Mouse (Mus musculus) forebrain, embryonic 10.5 days (tissue): ENCODE measurements around the gene Acss3. TPM values are rescaled to one million over a fixed set of nuclear protein-coding genes. Genes with fewer than 3 reads are reported as not detected.

Experiments
- DNase-seq: peaks from one replicate; pipeline ENCODE4 v3.0.0-alpha.2; 2017; ENCODE audit warnings: low spot score; ENCODE audit errors: extremely low spot score
- H3K27ac ChIP-seq: fragments of 300-500 bp; sonication (generic); 2 replicates; pipeline ENCODE4 v1.5.1; 2016; ENCODE audit warnings: mild to moderate bottlenecking
- H3K27me3 ChIP-seq: fragments of 300-500 bp; sonication (generic); 2 replicates; pipeline ENCODE4 v1.6.1; 2016; ENCODE audit warnings: mild to moderate bottlenecking; ENCODE audit not compliant: poor library complexity, severe bottlenecking
- H3K36me3 ChIP-seq: fragments of 300-500 bp; sonication (generic); replicated peaks from 2 replicates; pipeline ENCODE4 v1.6.1; 2016; ENCODE audit warnings: mild to moderate bottlenecking, moderate library complexity
- H3K4me1 ChIP-seq: fragments of 300-500 bp; sonication (generic); 2 replicates; pipeline ENCODE4 v1.6.1; 2016
- H3K4me3 ChIP-seq: fragments of 300-500 bp; sonication (generic); 2 replicates; pipeline ENCODE4 v1.5.1; 2016; ENCODE audit warnings: mild to moderate bottlenecking, moderate library complexity
- H3K9me3 ChIP-seq: fragments of 300-500 bp; sonication (generic); 2 replicates; pipeline ENCODE4 v1.6.1; 2016; ENCODE audit warnings: mild to moderate bottlenecking, moderate library complexity
- WGBS: fragments of 180-500 bp; shearing (Covaris S2); methylation state at CpG from one replicate; pipeline ENCODE4 v1.1.7; 2016; 5-methylcytosine and 5-hydroxymethylcytosine counted together
- polyA plus RNA-seq: library from polyadenylated mRNA; unstranded; fragments of >200 nt; fragmentation: Nextera tagmentation; extraction: Ambion mirVana; gene quantifications from 2 replicates; pipeline ENCODE4 v1.2.1, GENCODE M21; 2016

The Acss3 gene
- polyA plus RNA-seq = 2.6 and 2.7 TPM in 2 replicates

- 2% methylated on average over 17 of the region's 17 CpGs for WGBS
- Histone ChIP-seq H3K9me3 (no peaks in the 10 kb centered on the region), H3K36me3 (no peaks in the 10 kb centered on the region), H3K27ac (peak within 1 kb of the TSS; percentile 86), H3K4me3 (peak within 1 kb of the TSS; percentile 64), H3K27me3 (no peaks in the 10 kb centered on the region), H3K4me1 (peaks cover 24% of the 10 kb centered on the region)
- peak; percentile 81 for DNase-seq
These were observed at the start of gene Acss3 for GRCm38 (mm10) chr10:107123529-107124335. TSS of gene Acss3 (minus strand) at chr10:107123668.

- 90% methylated on average over 3 of the region's 3 CpGs for WGBS
These were observed 48.7 kb upstream of the Acss3 start for GRCm38 (mm10) chr10:107172003-107172689.

GRCm38 (mm10) chr10:107166486-107166885 lies 43.0 kb upstream of the Acss3 start:
- no peak overlapping the region for H3K27ac ChIP-seq
- no peaks in the 10 kb centered on the region for H3K36me3 ChIP-seq
- no peak for DNase-seq
- 94% methylated on average over 3 of the region's 3 CpGs for WGBS
- H3K9me3 ChIP-seq = no peaks in the 10 kb centered on the region
- no peak overlapping the region for H3K4me3 ChIP-seq
- no peaks in the 10 kb centered on the region for H3K4me1 ChIP-seq
- H3K27me3 ChIP-seq = no peaks in the 10 kb centered on the region

More at GRCm38 (mm10) chr10:107172003-107172689, 48.7 kb upstream of the Acss3 start:
- no peak for DNase-seq
- no peaks in the 10 kb centered on the region for H3K4me1 ChIP-seq
- no peaks in the 10 kb centered on the region for H3K36me3 ChIP-seq
- H3K4me3 ChIP-seq = no peak overlapping the region
- no peaks in the 10 kb centered on the region for H3K27me3 ChIP-seq
- H3K27ac ChIP-seq = no peak overlapping the region
- no peaks in the 10 kb centered on the region for H3K9me3 ChIP-seq

GRCm38 (mm10) chr10:107148759-107149158 lies 25.3 kb upstream of the Acss3 start:
- no peaks in the 10 kb centered on the region for H3K9me3 ChIP-seq

GRCm38 (mm10) chr10:107144016-107144415 lies 20.5 kb upstream of the Acss3 start:
- Histone ChIP-seq H3K36me3 (no peaks in the 10 kb centered on the region), H3K9me3 (no peaks in the 10 kb centered on the region), H3K4me3 (no peak overlapping the region), H3K27me3 (no peaks in the 10 kb centered on the region), H3K4me1 (no peaks in the 10 kb centered on the region), H3K27ac (no peak overlapping the region)
- WGBS = 65% methylated on average over 1 of the region's 1 CpGs
- DNase-seq = no peak

More at GRCm38 (mm10) chr10:107148759-107149158, 25.3 kb upstream of the Acss3 start:
- DNase-seq = no peak
- WGBS = 89% methylated on average over 1 of the region's 1 CpGs
- H3K27me3 ChIP-seq = no peaks in the 10 kb centered on the region
- H3K4me3 ChIP-seq = no peak overlapping the region
- H3K4me1 ChIP-seq = no peaks in the 10 kb centered on the region
- no peak overlapping the region for H3K27ac ChIP-seq
- no peaks in the 10 kb centered on the region for H3K36me3 ChIP-seq

GRCm38 (mm10) chr10:107142910-107143309 lies 19.4 kb upstream of the Acss3 start:
- 43% methylated on average over 1 of the region's 1 CpGs for WGBS
- H3K9me3 ChIP-seq = no peaks in the 10 kb centered on the region
- no peak overlapping the region for H3K27ac ChIP-seq
- no peaks in the 10 kb centered on the region for H3K27me3 ChIP-seq
- no peaks in the 10 kb centered on the region for H3K4me1 ChIP-seq
- H3K4me3 ChIP-seq = no peak overlapping the region
- no peak for DNase-seq
- H3K36me3 ChIP-seq = no peaks in the 10 kb centered on the region

GRCm38 (mm10) chr10:107122744-107123528 lies 532 bp downstream of the Acss3 start:
- 7% methylated on average over 9 of the region's 9 CpGs for WGBS
- Histone ChIP-seq H3K9me3 (no peaks in the 10 kb centered on the region), H3K4me3 (peak overlapping the region; percentile 64), H3K36me3 (no peaks in the 10 kb centered on the region), H3K27ac (peak overlapping the region; percentile 86), H3K27me3 (no peaks in the 10 kb centered on the region), H3K4me1 (peaks cover 24% of the 10 kb centered on the region)
- no peak for DNase-seq

GRCm38 (mm10) chr10:107121301-107121700 lies 2.2 kb downstream of the Acss3 start:
- no peak for DNase-seq
- no peak overlapping the region for H3K27ac ChIP-seq
- WGBS = 98% methylated on average over 9 of the region's 9 CpGs
- no peaks in the 10 kb centered on the region for H3K27me3 ChIP-seq
- no peak overlapping the region for H3K4me3 ChIP-seq
- H3K9me3 ChIP-seq = no peaks in the 10 kb centered on the region
- no peaks in the 10 kb centered on the region for H3K36me3 ChIP-seq
- H3K4me1 ChIP-seq = peaks cover 24% of the 10 kb centered on the region

- WGBS = 87% methylated on average over 2 of the region's 2 CpGs
- Histone ChIP-seq H3K27ac (no peak overlapping the region), H3K4me3 (no peak overlapping the region), H3K4me1 (peaks cover 28% of the 10 kb centered on the region), H3K36me3 (no peaks in the 10 kb centered on the region), H3K27me3 (no peaks in the 10 kb centered on the region), H3K9me3 (no peaks in the 10 kb centered on the region)
- DNase-seq = no peak
These were observed 4.3 kb downstream of the Acss3 start for GRCm38 (mm10) chr10:107119135-107119534.

- Histone ChIP-seq H3K9me3 (no peaks in the 10 kb centered on the region), H3K4me1 (peaks cover 7% of the 10 kb centered on the region; the same call in 1 of the 2 replicates), H3K36me3 (no peaks in the 10 kb centered on the region), H3K4me3 (no peak overlapping the region), H3K27ac (no peak overlapping the region), H3K27me3 (no peaks in the 10 kb centered on the region)
- WGBS = 72% methylated on average over 4 of the region's 4 CpGs
- no peak for DNase-seq
These were observed 6.7 kb downstream of the Acss3 start for GRCm38 (mm10) chr10:107116709-107117267.

GRCm38 (mm10) chr10:107115930-107116642 lies 7.4 kb downstream of the Acss3 start:
- Histone ChIP-seq H3K9me3 (no peaks in the 10 kb centered on the region), H3K4me1 (peaks cover 7% of the 10 kb centered on the region; the same call in 1 of the 2 replicates), H3K27me3 (no peaks in the 10 kb centered on the region), H3K27ac (no peak overlapping the region), H3K36me3 (no peaks in the 10 kb centered on the region), H3K4me3 (no peak overlapping the region)
- WGBS = 40% methylated on average over 1 of the region's 1 CpGs
- DNase-seq = no peak

GRCm38 (mm10) chr10:107115121-107115520 lies 8.3 kb downstream of the Acss3 start:
- WGBS = 43% methylated on average over 1 of the region's 1 CpGs
- Histone ChIP-seq H3K9me3 (no peaks in the 10 kb centered on the region), H3K27me3 (no peaks in the 10 kb centered on the region), H3K36me3 (no peaks in the 10 kb centered on the region), H3K4me3 (no peak overlapping the region), H3K4me1 (peaks cover 7% of the 10 kb centered on the region; the same call in 1 of the 2 replicates), H3K27ac (no peak overlapping the region)
- DNase-seq = no peak
